Mouse (Mus musculus): ENCODE results near the gene Zfp692. TPM values are rescaled to one million over a fixed set of nuclear protein-coding genes. Genes with fewer than 3 reads are reported as not detected.
A peak's percentile ranks its signal among the peaks of the same experiment; 100 is the strongest.
"Not testable (repeated sequence)": the region's sequence is repeated elsewhere in the genome, so short reads cannot be mapped to it uniquely, and the experiment has no call there.

Zfp692 gene
- polyA plus RNA-seq, 1 experiment from 2014 or later, result 28.8 TPM

GRCm38 (mm10) chr11:58289992-58290682 is 16.7 kb upstream of the Zfp692 start:
- Histone ChIP-seq H3K9me3 (no peaks in the 10 kb centered on the region), H3K4me1 (replicated peaks) (no peaks in the 10 kb centered on the region), H3K4me2 (replicated peaks) (no peak overlapping the region), H3K9ac (replicated peaks) (no peak overlapping the region), H3K4me3 (replicated peaks) (no peak overlapping the region), H3K27me3 (0 out of 2 replicates have a peak, but pooled peaks cover 3% of the 10 kb centered on the region), H3K36me3 (no peaks in the 10 kb centered on the region), H3K27ac (no peak overlapping the region)
- WGBS, result 84% methylated on average over 9 of the region's 9 CpGs
- ATAC-seq, result no peak

GRCm38 (mm10) chr11:58290812-58291211 is 16.1 kb upstream of the Zfp692 start:
- H3K36me3 ChIP-seq, result no peaks in the 10 kb centered on the region
- no peak overlapping the region for H3K9ac ChIP-seq (replicated peaks)
- no peak overlapping the region for H3K4me3 ChIP-seq (replicated peaks)
- H3K9me3 ChIP-seq, result no peaks in the 10 kb centered on the region
- 0 out of 2 replicates have a peak, but pooled peaks cover 3% of the 10 kb centered on the region for H3K27me3 ChIP-seq
- ATAC-seq, result no peak
- H3K27ac ChIP-seq, result no peak overlapping the region
- 84% methylated on average over 4 of the region's 4 CpGs for whole genome bisulfite sequencing
- no peaks in the 10 kb centered on the region for H3K4me1 ChIP-seq (replicated peaks)
- H3K4me2 ChIP-seq (replicated peaks), result no peak overlapping the region

GRCm38 (mm10) chr11:58292791-58293190 is 14.1 kb upstream of the Zfp692 start:
- no peaks in the 10 kb centered on the region for H3K36me3 ChIP-seq
- no peak overlapping the region for H3K27ac ChIP-seq
- no peaks in the 10 kb centered on the region for H3K27me3 ChIP-seq
- 61% methylated on average over 4 of the region's 4 CpGs for WGBS
- no peak for ATAC-seq
- H3K4me3 ChIP-seq (replicated peaks), result no peak overlapping the region
- H3K9ac ChIP-seq (replicated peaks), result no peak overlapping the region
- no peaks in the 10 kb centered on the region for H3K4me1 ChIP-seq (replicated peaks)
- no peak overlapping the region for H3K4me2 ChIP-seq (replicated peaks)
- no peaks in the 10 kb centered on the region for H3K9me3 ChIP-seq

- 15% methylated on average over 6 of the region's 6 CpGs for WGBS
- H3K9me3 ChIP-seq, result no peaks in the 10 kb centered on the region
- no peak overlapping the region for H3K27ac ChIP-seq
- no peaks in the 10 kb centered on the region for H3K27me3 ChIP-seq
- H3K9ac ChIP-seq (replicated peaks), result no peak overlapping the region
- ATAC-seq, result no peak
- 0 out of 2 replicates have a peak, but pooled peaks cover 7% of the 10 kb centered on the region for H3K4me1 ChIP-seq (replicated peaks)
- H3K4me2 ChIP-seq (replicated peaks), result no peak overlapping the region
- H3K36me3 ChIP-seq, result no peaks in the 10 kb centered on the region
- H3K4me3 ChIP-seq (replicated peaks), result no peak overlapping the region
Measured at GRCm38 (mm10) chr11:58297396-58297795, 9.5 kb upstream of the Zfp692 start.

GRCm38 (mm10) chr11:58301057-58301456 is 5.8 kb upstream of the Zfp692 start:
- ATAC-seq, result peak; percentile 19
- Histone ChIP-seq H3K9me3 (no peaks in the 10 kb centered on the region), H3K27me3 (no peaks in the 10 kb centered on the region), H3K27ac (peak overlapping the region; percentile 72), H3K9ac (replicated peaks) (peak overlapping the region; percentile 21; the same call in 1 of the 2 replicates), H3K4me2 (replicated peaks) (peak overlapping the region; percentile 68), H3K4me1 (replicated peaks) (peaks cover 12% of the 10 kb centered on the region), H3K4me3 (replicated peaks) (peak overlapping the region; percentile 62), H3K36me3 (no peaks in the 10 kb centered on the region)
- WGBS, result 12% methylated on average over 13 of the region's 13 CpGs

- WGBS, result under 1% methylated on average over 36 of the region's 36 CpGs
- peaks cover 18% of the 10 kb centered on the region for H3K4me1 ChIP-seq (replicated peaks)
Measured at GRCm38 (mm10) chr11:58301837-58302754, 4.8 kb upstream of the Zfp692 start.

GRCm38 (mm10) chr11:58302774-58303445 is 4.0 kb upstream of the Zfp692 start:
- Histone ChIP-seq H3K9ac (replicated peaks) (peak overlapping the region; percentile 72), H3K4me3 (replicated peaks) (peak overlapping the region; percentile 62), H3K27ac (peak overlapping the region; percentile 89), H3K27me3 (no peaks in the 10 kb centered on the region), H3K4me2 (replicated peaks) (peak overlapping the region; percentile 68), H3K4me1 (replicated peaks) (peaks cover 26% of the 10 kb centered on the region), H3K9me3 (no peaks in the 10 kb centered on the region), H3K36me3 (no peaks in the 10 kb centered on the region)
- under 1% methylated on average over 26 of the region's 26 CpGs for WGBS
- ATAC-seq, result peak; percentile 59

More at GRCm38 (mm10) chr11:58301837-58302754, 4.8 kb upstream of the Zfp692 start:
- Histone ChIP-seq H3K4me2 (replicated peaks) (peak overlapping the region; percentile 68), H3K9ac (replicated peaks) (peak overlapping the region; percentile 72), H3K4me3 (replicated peaks) (peak overlapping the region; percentile 62), H3K9me3 (no peaks in the 10 kb centered on the region), H3K27ac (peak overlapping the region; percentile 89), H3K27me3 (no peaks in the 10 kb centered on the region), H3K36me3 (no peaks in the 10 kb centered on the region)
- peak; percentile 88 for ATAC-seq

GRCm38 (mm10) chr11:58303594-58303993 is 3.3 kb upstream of the Zfp692 start:
- peak overlapping the region; percentile 68 for H3K4me2 ChIP-seq (replicated peaks)
- H3K9ac ChIP-seq (replicated peaks), result no peak overlapping the region
- H3K27ac ChIP-seq, result no peak overlapping the region
- WGBS, result 6% methylated on average over 7 of the region's 7 CpGs
- no peak for ATAC-seq
- H3K9me3 ChIP-seq, result no peaks in the 10 kb centered on the region
- peaks cover 30% of the 10 kb centered on the region for H3K4me1 ChIP-seq (replicated peaks)
- H3K36me3 ChIP-seq, result no peaks in the 10 kb centered on the region
- H3K27me3 ChIP-seq, result peaks cover under 1% of the 10 kb centered on the region
- H3K4me3 ChIP-seq (replicated peaks), result peak overlapping the region; percentile 24

- not testable (repeated sequence) for H3K9ac ChIP-seq (replicated peaks); H3K36me3 ChIP-seq; H3K27me3 ChIP-seq; H3K4me3 ChIP-seq (replicated peaks); H3K4me2 ChIP-seq (replicated peaks); ATAC-seq; H3K9me3 ChIP-seq; H3K27ac ChIP-seq
- peaks cover 30% of the 10 kb centered on the region for H3K4me1 ChIP-seq (replicated peaks)
- 95% methylated on average over 8 of the region's 8 CpGs for WGBS
Measured at GRCm38 (mm10) chr11:58305299-58305698, 1.6 kb upstream of the Zfp692 start.

GRCm38 (mm10) chr11:58307411-58308080 is 677 bp downstream of the Zfp692 start:
- Histone ChIP-seq H3K27ac (peak overlapping the region; percentile 67), H3K9me3 (no peaks in the 10 kb centered on the region), H3K27me3 (peaks cover 3% of the 10 kb centered on the region), H3K4me3 (replicated peaks) (peak overlapping the region; percentile 49), H3K4me1 (replicated peaks) (peaks cover 24% of the 10 kb centered on the region), H3K9ac (replicated peaks) (peak overlapping the region; percentile 69), H3K36me3 (peaks cover 16% of the 10 kb centered on the region; the same call in 1 of the 2 replicates), H3K4me2 (replicated peaks) (peak overlapping the region; percentile 81)
- under 1% methylated on average over 42 of the region's 42 CpGs for WGBS
- ATAC-seq, result peak; percentile 57

GRCm38 (mm10) chr11:58308661-58309060 is 1.8 kb downstream of the Zfp692 start:
- H3K4me2 ChIP-seq (replicated peaks), result no peak overlapping the region
- H3K9me3 ChIP-seq, result no peaks in the 10 kb centered on the region
- peaks cover 21% of the 10 kb centered on the region for H3K4me1 ChIP-seq (replicated peaks)
- ATAC-seq, result no peak
- no peak overlapping the region for H3K27ac ChIP-seq
- H3K36me3 ChIP-seq, result peaks cover 16% of the 10 kb centered on the region; the same call in 1 of the 2 replicates
- H3K9ac ChIP-seq (replicated peaks), result no peak overlapping the region
- H3K27me3 ChIP-seq, result peaks cover 3% of the 10 kb centered on the region
- no peak overlapping the region for H3K4me3 ChIP-seq (replicated peaks)
- WGBS, result 94% methylated on average over 9 of the region's 9 CpGs

Measured in midbrain, embryonic 13.5 days (tissue).